Mouse (Mus musculus): Measurements from ENCODE around the gene Dntt.

Dntt gene

DNA sequence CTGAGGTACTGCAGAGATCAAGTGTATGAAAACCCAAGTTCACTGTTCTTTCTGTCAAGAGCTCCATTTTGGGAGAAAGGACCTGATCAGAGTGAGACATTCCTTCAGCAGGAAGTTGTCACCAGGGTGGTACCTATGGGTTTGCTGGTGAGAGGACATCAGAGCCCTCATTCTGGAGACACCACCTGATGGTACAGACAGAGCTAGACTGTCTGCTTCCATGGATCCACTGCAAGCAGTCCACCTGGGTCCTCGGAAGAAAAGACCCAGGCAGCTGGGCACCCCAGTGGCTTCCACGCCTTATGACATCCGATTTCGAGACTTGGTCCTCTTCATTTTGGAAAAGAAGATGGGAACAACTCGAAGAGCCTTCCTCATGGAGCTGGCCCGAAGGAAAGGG, at the start of gene Dntt:
Gene Dntt, plus strand, starts transcription at position 57 of the 400 bp plus-strand sequence.
- DNase-seq (ENCODE audit: inconsistent age in 2 of 2, low spot score in 1 of 2) = no peak

- no peak for DNase-seq (ENCODE audit: inconsistent age in 2 of 2, low spot score in 1 of 2)
Observed at GRCm38 (mm10) chr19:40980671-40981070, 48.4 kb upstream of the Dntt start.

- DNase-seq (ENCODE audit: inconsistent age in 2 of 2, low spot score in 1 of 2) = no peak
Observed at GRCm38 (mm10) chr19:40984536-40984935, 44.5 kb upstream of the Dntt start.

GRCm38 (mm10) chr19:40988856-40989255, 40.2 kb upstream of the Dntt start:
- DNase-seq (ENCODE audit: inconsistent age in 2 of 2, low spot score in 1 of 2) = no peak

- no peak for DNase-seq (ENCODE audit: inconsistent age in 2 of 2, low spot score in 1 of 2)
Observed at GRCm38 (mm10) chr19:40989961-40990600, 39.0 kb upstream of the Dntt start.

- DNase-seq (ENCODE audit: inconsistent age in 2 of 2, low spot score in 1 of 2) = no peak
Observed at GRCm38 (mm10) chr19:40990781-40991343, 38.2 kb upstream of the Dntt start.

GRCm38 (mm10) chr19:40991626-40992025, 37.4 kb upstream of the Dntt start:
- DNase-seq (ENCODE audit: inconsistent age in 2 of 2, low spot score in 1 of 2) = no peak

- DNase-seq (ENCODE audit: inconsistent age in 2 of 2, low spot score in 1 of 2) = no peak
Observed at GRCm38 (mm10) chr19:40992096-40992495, 37.0 kb upstream of the Dntt start.

DNA sequence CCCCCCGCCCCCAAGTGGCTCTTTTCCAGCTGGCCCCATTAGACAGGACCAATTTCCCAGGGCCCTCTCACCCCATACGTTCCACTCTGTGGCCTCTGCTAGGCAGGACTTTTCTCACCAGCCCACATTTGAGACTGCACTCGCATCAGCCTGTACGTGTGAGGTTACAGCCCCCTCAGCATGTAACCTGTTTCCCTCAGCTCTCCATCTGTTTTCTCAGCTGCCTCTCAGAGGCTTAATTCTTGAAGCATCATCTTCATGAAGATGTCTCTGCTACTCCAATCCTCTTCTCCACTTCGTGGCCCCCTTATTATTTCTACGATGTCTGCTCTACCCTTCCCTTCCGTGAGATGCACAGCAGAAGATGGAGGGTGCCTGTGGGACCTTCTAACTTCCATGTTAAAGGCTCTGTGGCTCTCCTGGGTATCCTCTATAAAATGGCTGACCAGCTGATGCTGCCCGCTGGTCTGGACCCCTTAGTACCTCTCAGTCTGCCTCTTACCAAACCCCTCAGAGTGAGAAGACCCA, 36.5 kb upstream of the Dntt start:
- DNase-seq (ENCODE audit: inconsistent age in 2 of 2, low spot score in 1 of 2) = no peak

- no peak for DNase-seq (ENCODE audit: inconsistent age in 2 of 2, low spot score in 1 of 2)
Observed at GRCm38 (mm10) chr19:40993356-40993755, 35.7 kb upstream of the Dntt start.

DNA sequence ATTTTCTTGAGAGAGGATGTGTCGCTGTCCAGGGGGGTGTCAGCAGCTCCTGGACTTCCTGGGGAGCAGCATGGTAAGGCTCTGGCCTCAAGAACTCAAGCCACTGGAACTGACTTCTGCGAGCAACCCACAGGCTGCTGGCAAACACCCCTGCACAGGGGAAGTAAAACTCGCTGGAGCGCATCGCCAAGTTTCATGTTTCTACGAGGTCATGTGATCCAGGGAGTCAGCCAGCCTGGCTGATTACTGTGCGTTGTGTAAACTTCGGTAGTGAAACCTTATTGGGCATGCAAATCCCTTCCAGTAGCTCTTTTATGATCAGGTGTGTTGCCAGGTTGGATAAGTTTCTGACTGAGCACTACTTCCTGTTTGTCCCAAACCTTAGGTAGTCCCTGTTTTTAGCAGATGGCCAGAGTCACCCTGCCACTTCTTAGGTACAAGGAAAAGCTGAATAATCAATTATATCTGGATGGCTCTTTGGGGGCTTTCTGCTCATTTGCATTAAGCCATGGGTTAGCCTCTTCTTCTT, 35.0 kb upstream of the Dntt start, which contains the start of gene Blnk:
Gene Blnk, minus strand, starts transcription at position 479 of the 529 bp plus-strand sequence.
- peak; percentile 37 to 76 for DNase-seq (ENCODE audit: inconsistent age in 2 of 2, low spot score in 1 of 2)

- DNase-seq (ENCODE audit: inconsistent age in 2 of 2, low spot score in 1 of 2) = no peak
Observed at GRCm38 (mm10) chr19:40994911-40995310, 34.2 kb upstream of the Dntt start.

- no peak for DNase-seq (ENCODE audit: inconsistent age in 2 of 2, low spot score in 1 of 2)
Observed at GRCm38 (mm10) chr19:40995449-40996401, 33.4 kb upstream of the Dntt start.

GRCm38 (mm10) chr19:40996722-40997121, 32.4 kb upstream of the Dntt start:
- no peak for DNase-seq (ENCODE audit: inconsistent age in 2 of 2, low spot score in 1 of 2)

DNA sequence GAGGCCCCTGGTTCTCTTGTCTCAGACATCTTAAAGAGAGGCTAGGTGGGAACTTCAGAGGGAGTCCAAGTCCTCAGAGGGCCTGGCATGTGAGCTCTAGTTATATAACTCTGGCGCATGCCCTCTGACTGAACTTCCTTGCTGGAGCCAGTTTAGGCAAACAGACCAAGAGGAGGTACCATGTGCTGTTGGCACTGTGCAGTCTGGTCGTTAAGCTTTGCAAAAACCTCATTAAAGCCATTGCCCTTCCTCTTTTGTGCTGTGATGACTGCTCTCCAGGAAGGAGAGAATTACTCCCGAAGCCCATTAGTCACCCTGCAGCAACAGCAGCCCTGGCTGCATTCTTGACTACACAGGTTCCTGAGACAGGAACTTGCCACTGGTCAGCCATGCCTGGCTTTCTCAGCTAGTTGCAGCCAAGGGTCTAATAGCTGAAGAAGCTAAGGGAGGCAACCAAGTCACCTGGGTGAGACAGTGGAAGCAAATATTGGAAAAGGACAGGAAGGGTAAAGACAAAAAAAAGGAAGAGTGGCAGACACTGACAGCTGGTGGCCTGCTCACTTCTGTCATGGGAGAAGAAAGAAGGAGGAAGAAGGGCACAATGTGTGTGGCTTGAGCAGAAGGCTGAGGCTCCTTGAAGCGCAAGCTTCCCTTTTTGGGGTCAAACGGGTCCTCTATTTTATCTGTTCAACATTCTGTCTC, 30.5 kb upstream of the Dntt start:
- DNase-seq (ENCODE audit: inconsistent age in 2 of 2, low spot score in 1 of 2) = peak; percentile 8 to 37

DNA sequence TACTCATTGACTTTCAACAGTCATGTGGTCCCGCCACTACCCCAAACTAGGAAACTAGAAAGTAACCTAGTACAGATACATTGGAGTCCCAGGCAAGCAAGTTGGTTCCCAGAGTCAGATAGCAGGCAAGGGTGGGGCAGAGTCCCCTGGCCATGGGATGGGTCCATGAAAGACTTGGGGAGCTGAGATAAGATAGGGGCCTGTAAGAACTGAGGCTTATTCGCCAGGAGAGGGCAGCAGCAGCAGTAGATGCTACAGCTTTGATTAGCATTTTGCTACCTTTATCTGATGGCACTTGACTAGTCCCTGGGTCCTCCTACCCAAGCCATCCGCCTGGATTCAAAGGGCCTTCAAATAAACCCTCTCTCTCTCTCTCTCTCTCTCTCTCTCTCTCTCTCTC, 29.5 kb upstream of the Dntt start:
- no peak for DNase-seq (ENCODE audit: inconsistent age in 2 of 2, low spot score in 1 of 2)

GRCm38 (mm10) chr19:41003694-41004315, 25.3 kb upstream of the Dntt start:
- DNase-seq (ENCODE audit: inconsistent age in 2 of 2, low spot score in 1 of 2) = no peak

DNA sequence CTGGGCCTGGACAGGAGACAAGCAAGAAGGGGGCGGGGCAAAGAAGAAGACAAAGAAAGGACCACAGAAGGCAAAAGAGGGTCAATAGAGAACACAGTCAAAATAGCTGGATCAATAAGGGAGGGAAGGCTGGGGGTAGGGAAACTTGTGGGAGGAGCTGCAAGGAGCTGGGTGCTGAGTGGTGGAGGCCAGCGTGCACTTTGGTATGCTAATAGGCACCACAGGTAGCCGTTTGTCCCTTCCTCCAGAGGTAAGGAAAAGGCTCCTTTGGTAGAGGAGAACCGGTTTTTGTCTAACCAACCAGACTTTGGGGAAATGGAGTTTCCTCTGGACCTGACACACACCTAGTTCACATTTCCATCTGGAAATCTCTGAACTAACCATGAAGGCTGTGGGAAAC, 22.5 kb upstream of the Dntt start:
- DNase-seq (ENCODE audit: inconsistent age in 2 of 2, low spot score in 1 of 2) = no peak

DNA sequence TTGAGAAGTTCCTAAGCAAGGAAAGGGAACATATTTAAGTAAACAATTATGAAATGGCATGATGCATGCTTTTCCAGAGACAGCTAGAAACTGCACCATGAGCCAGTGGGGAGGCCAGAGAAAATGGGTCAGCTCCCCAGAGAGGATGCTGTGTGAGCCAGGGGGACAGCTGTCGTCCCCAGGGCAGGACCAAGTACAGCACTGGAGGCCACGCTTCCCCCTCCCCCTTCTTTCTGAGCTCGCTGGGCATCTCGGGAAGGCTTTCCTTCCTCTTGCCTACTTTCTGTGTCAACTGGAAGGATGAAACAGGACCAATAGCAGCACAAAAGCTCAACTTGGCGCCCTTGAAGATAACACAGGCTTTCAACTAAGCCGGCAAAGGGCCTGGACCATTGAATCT, 21.7 kb upstream of the Dntt start:
- DNase-seq (ENCODE audit: inconsistent age in 2 of 2, low spot score in 1 of 2) = no peak

GRCm38 (mm10) chr19:41007733-41008132, 21.3 kb upstream of the Dntt start:
- DNase-seq (ENCODE audit: inconsistent age in 2 of 2, low spot score in 1 of 2) = no peak

Measured in adrenal gland, adult (tissue).